Mouse (Mus musculus) kidney, adult 2 months (tissue): ENCODE results near the gene Dis3l2.

Experiments
- CTCF ChIP-seq: fragments of 200-500 bp; conservative IDR thresholded peaks from 2 replicates; pipeline ENCODE4 v1.5.1; 2011; ENCODE audit warnings: low read depth, mild to moderate bottlenecking, control low read depth, low read length, moderate library complexity, mixed read lengths; ENCODE audit not compliant: insufficient read depth, insufficient read length
- POLR2A ChIP-seq: fragments of 200-500 bp; IDR thresholded peaks from one replicate; pipeline ENCODE4 v1.6.1; 2011; ENCODE audit warnings: low read depth, low read length, control low read depth

DNA sequence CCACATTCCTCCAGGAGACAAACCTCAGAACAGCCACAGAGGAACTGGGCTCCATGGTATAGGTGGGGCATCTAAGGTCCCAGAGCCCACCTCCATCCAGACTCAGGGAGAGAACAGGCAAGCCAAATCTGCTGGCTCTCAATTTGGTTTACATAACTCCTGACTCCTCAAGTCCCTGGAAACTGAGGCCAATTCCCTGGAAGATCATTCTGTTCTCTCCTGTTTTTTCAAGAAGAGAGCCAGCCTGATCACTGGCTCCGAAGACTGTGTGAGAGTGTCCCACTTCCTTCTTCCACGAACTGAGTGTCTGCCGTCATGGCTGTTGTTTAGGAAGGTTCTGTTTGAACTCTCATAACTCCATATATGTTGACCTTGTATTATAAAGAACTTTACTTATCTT is 305.5 kb downstream of the Dis3l2 start:
- TF ChIP-seq CTCF (no peak), POLR2A (no peak)
